Mouse (Mus musculus) myocyte (in vitro differentiated cells): Measurements from ENCODE around the gene Cep295. TPM values are rescaled to one million over a fixed set of nuclear protein-coding genes. Genes with fewer than 3 reads are reported as not detected.

Experiments used
- H3K27me3 ChIP-seq: one replicate; pipeline ENCODE4 v1.6.1; 2011; ENCODE audit not compliant: control insufficient read depth, insufficient read depth, insufficient read length
- H3K36me3 ChIP-seq: one replicate; pipeline ENCODE4 v1.6.1; 2011; ENCODE audit not compliant: control insufficient read depth, insufficient read depth
- H3K4me2 ChIP-seq: one replicate; pipeline ENCODE4 v1.6.1; 2011; ENCODE audit warnings: low read depth, control low read depth
- H3K4me3 ChIP-seq: one replicate; pipeline ENCODE4 v1.5.1; 2011; ENCODE audit warnings: mild to moderate bottlenecking, control low read depth, moderate library complexity
- H3K79me2 ChIP-seq: one replicate; pipeline ENCODE4 v1.6.1; 2011; ENCODE audit not compliant: control insufficient read depth, insufficient read depth
- H3ac ChIP-seq: one replicate; pipeline ENCODE4 v1.6.1; 2011; ENCODE audit not compliant: control insufficient read depth, insufficient read length
- CEBPB ChIP-seq: IDR thresholded peaks from 2 replicates; pipeline ENCODE4 v1.6.1; 2011; ENCODE audit warnings: mild to moderate bottlenecking, moderate library complexity; ENCODE audit not compliant: poor library complexity, insufficient read depth, severe bottlenecking
- E2F4 ChIP-seq: IDR thresholded peaks from one replicate; pipeline ENCODE4 v1.6.1; 2011; ENCODE audit warnings: mild to moderate bottlenecking, control low read depth, moderate library complexity; ENCODE audit not compliant: insufficient read depth
- MAX ChIP-seq: IDR thresholded peaks from one replicate; pipeline ENCODE4 v1.6.1; 2011; ENCODE audit warnings: low read depth, mild to moderate bottlenecking, control low read depth
- MYOD1 ChIP-seq, 3 experiments: IDR thresholded peaks; one replicate each; pipeline ENCODE4 v1.6.1; 2011; ENCODE audit warnings: control low read depth in 2 of 3, low read depth in 2 of 3, mild to moderate bottlenecking in 2 of 3, moderate library complexity in 1 of 3; ENCODE audit not compliant: insufficient read length in 2 of 3, control insufficient read depth in 1 of 3
- MYOG ChIP-seq, 3 experiments: IDR thresholded peaks; one replicate each; pipeline ENCODE4 v1.6.1; 2011; ENCODE audit warnings: control low read depth in 2 of 3, low read depth in 2 of 3, mild to moderate bottlenecking in 2 of 3; ENCODE audit not compliant: insufficient read length in 2 of 3, control insufficient read depth in 1 of 3, insufficient read depth in 1 of 3
- POLR2A ChIP-seq: IDR thresholded peaks from one replicate; pipeline ENCODE4 v1.6.1; 2011; ENCODE audit warnings: low read depth, mild to moderate bottlenecking, control low read depth, moderate library complexity; ENCODE audit not compliant: insufficient read length
- POLR2AphosphoS2 ChIP-seq: IDR thresholded peaks from one replicate; pipeline ENCODE4 v1.6.1; 2011; ENCODE audit warnings: low read depth, control low read depth; ENCODE audit not compliant: insufficient read length
- REST ChIP-seq: IDR thresholded peaks from one replicate; pipeline ENCODE4 v1.6.1; 2011; ENCODE audit warnings: mild to moderate bottlenecking, control low read depth, moderate library complexity; ENCODE audit not compliant: insufficient read depth, insufficient read length
- SRF ChIP-seq: IDR thresholded peaks from one replicate; pipeline ENCODE4 v1.6.1; 2011; ENCODE audit warnings: low read depth; ENCODE audit not compliant: control insufficient read depth, insufficient read length
- TCF12 ChIP-seq: IDR thresholded peaks from one replicate; pipeline ENCODE4 v1.6.1; 2011; ENCODE audit warnings: mild to moderate bottlenecking, control low read depth; ENCODE audit not compliant: poor library complexity, insufficient read depth, severe bottlenecking
- TCF3 ChIP-seq: IDR thresholded peaks from one replicate; pipeline ENCODE4 v1.6.1; 2011; ENCODE audit warnings: low read depth, control low read depth; ENCODE audit not compliant: insufficient read length
- USF1 ChIP-seq: IDR thresholded peaks from one replicate; pipeline ENCODE4 v1.6.1; 2011; ENCODE audit warnings: low read depth, mild to moderate bottlenecking, control low read depth, moderate library complexity
- polyA plus RNA-seq: library from polyadenylated mRNA; unstranded; fragments of >200 nt; fragmentation: generic; extraction: Trizol; gene quantifications from one replicate; pipeline ENCODE4 v1.2.1, GENCODE M21; 2012; ENCODE audit warnings: missing spikeins

Gene Cep295
- polyA plus RNA-seq, 1 experiment: 2.6 TPM

DNA sequence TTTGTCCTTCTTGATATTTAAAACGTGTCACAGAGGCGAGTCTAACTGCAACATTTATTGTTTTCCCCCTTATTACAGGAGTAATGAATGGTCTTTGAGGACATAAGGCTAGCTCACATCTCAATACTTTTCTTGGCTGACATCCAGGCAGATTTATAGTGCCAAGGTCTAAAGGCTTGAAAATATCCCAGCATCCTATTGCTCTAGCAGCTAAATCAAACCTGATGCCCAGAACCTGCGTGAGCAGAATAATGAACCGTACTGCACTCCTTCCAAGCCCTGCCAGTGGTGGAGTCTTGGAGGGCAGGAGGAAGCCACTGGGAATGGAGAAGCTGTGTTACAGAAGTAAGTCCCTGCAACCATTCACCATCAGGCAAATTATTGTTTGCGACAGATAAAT lies 26.7 kb upstream of the Cep295 start:
- no peaks in the 10 kb centered on the region for H3K36me3 ChIP-seq
- H3K4me3 ChIP-seq: no peak overlapping the region
- H3K4me2 ChIP-seq: no peak overlapping the region
- no peaks in the 10 kb centered on the region for H3K27me3 ChIP-seq
- no peaks in the 10 kb centered on the region for H3K79me2 ChIP-seq
- no peak for TF ChIP-seq USF1
- TF ChIP-seq POLR2A: no peak
- TF ChIP-seq CEBPB: no peak
- no peak for TF ChIP-seq MYOG (IDR thresholded peaks at IDR 0.05; ENCODE audit: control insufficient read depth in 1 of 3, insufficient read depth in 1 of 3, insufficient read length in 2 of 3, low read depth in 2 of 3)
- TF ChIP-seq MAX: no peak
- no peak for TF ChIP-seq TCF3
- TF ChIP-seq MYOD1 (IDR thresholded peaks at IDR 0.05; ENCODE audit: control insufficient read depth in 1 of 3, insufficient read length in 2 of 3, low read depth in 2 of 3): no peak
- no peak for TF ChIP-seq E2F4
- TF ChIP-seq SRF: no peak
- TF ChIP-seq TCF12: no peak
- no peak for TF ChIP-seq POLR2AphosphoS2
- no peak for TF ChIP-seq REST
- H3ac ChIP-seq: no peak overlapping the region

DNA sequence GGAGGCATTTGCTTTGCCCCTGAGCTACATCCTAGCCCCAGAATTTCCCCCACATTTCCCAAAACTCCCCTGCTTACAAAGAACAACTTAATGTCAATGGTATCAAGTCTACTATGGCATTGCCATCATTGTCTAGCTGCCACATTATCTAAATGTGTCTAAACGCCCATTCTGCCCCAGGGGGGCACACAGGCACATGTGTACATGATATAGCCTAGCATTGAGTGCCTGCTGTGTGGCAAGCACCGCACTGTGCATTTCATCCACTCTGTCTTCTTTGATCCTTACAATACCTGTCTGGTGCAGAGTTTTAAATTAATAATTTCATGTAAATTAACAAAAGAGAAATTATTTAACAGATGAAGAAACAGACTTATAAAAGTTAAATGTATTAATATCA lies 8.7 kb upstream of the Cep295 start:
- TF ChIP-seq TCF3 (no peak), TCF12 (no peak), POLR2A (no peak), MAX (no peak)
- no peak overlapping the region for H3K4me2 ChIP-seq
- H3ac ChIP-seq: no peak overlapping the region
- H3K79me2 ChIP-seq: no peaks in the 10 kb centered on the region
- no peak overlapping the region for H3K4me3 ChIP-seq
- no peaks in the 10 kb centered on the region for H3K36me3 ChIP-seq
- no peaks in the 10 kb centered on the region for H3K27me3 ChIP-seq

DNA sequence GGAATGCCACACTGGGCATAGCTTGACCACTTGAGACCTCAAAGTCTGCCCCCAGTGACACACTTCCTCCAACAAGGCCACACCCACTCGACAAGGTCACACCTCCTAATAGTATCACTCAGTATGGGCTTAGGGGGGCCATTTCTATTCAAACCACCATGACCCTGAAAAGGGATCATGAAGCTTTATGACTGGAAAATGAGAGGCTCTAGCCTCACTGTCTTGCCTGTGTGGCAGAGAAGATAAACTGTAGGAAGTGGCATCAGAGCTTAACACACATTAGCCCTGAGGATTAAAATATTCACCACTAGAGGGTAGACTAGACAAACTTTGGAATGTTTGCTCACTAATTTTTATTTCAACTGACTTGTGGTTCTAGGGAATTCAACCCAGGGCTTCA lies 8.3 kb upstream of the Cep295 start:
- no peak for TF ChIP-seq E2F4
- no peak for TF ChIP-seq REST
- TF ChIP-seq POLR2A: no peak
- TF ChIP-seq CEBPB: no peak
- TF ChIP-seq TCF12: no peak
- TF ChIP-seq USF1: no peak
- TF ChIP-seq SRF: no peak
- no peak for TF ChIP-seq MYOD1 (IDR thresholded peaks at IDR 0.05; ENCODE audit: control insufficient read depth in 1 of 3, insufficient read length in 2 of 3, low read depth in 2 of 3)
- no peak for TF ChIP-seq POLR2AphosphoS2
- TF ChIP-seq MAX: no peak
- TF ChIP-seq MYOG (IDR thresholded peaks at IDR 0.05; ENCODE audit: control insufficient read depth in 1 of 3, insufficient read depth in 1 of 3, insufficient read length in 2 of 3, low read depth in 2 of 3): no peak
- no peak for TF ChIP-seq TCF3

DNA sequence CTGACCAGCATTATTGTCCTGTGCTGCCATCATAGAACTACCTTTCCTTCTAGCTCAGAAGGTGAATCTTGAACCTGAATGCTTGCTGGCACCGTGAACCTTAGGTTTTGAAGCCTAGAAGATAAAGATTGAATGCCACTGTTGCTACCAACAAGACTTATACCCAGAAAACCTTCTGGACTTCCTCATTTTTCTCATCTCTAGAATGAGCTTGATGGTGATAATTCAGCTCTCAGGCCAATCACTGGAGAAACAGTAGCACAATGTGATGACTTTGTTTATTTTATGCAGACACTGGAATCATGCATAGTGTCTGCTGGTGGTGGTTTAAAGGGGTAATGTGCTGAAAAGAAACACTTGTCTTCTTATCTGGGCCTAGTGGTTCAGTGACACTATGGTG lies 7.3 kb upstream of the Cep295 start:
- Histone ChIP-seq H3ac (no peak overlapping the region), H3K79me2 (no peaks in the 10 kb centered on the region), H3K36me3 (no peaks in the 10 kb centered on the region), H3K27me3 (no peaks in the 10 kb centered on the region), H3K4me2 (no peak overlapping the region), H3K4me3 (no peak overlapping the region)
- TF ChIP-seq MAX (no peak), TCF12 (no peak), CEBPB (no peak), REST (no peak), E2F4 (no peak)

More for the DNA sequence above, 8.3 kb upstream of the Cep295 start:
- Histone ChIP-seq H3K36me3 (no peaks in the 10 kb centered on the region), H3ac (no peak overlapping the region), H3K4me3 (no peak overlapping the region), H3K4me2 (no peak overlapping the region), H3K27me3 (no peaks in the 10 kb centered on the region), H3K79me2 (no peaks in the 10 kb centered on the region)

DNA sequence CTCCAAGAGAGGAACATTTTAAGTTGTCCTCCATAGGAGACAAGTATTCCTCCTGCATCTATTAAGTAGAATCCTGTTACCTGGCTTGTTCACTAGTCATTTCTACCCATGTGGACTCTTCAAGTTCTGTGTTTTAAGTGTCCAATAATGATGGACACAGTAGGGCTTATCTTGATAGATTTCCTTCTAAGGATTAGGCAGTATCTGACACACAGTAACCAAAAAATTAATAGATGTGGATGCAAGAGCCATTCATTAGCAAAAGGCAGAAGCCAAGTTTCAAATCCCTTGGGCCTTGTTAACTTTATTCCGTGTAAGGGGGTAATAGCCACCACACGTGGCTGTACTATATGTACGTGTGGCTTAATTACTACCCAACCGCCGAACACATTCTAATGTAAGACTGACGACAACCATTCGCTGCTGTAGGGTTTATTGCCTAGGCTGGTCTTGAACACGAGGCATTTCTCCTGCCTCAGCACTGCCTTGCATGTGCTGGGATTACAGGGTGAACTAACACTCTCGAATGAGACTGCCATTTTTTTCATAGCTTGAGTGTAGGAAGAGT lies 588 bp downstream of the Cep295 start:
- Histone ChIP-seq H3K27me3 (no peaks in the 10 kb centered on the region), H3K4me2 (peak overlapping the region; percentile 69), H3K4me3 (peak overlapping the region; percentile 47), H3K36me3 (peaks cover 10% of the 10 kb centered on the region), H3K79me2 (peaks cover 22% of the 10 kb centered on the region), H3ac (peak overlapping the region; percentile 49)
- no peak for TF ChIP-seq CEBPB
- no peak for TF ChIP-seq TCF3
- TF ChIP-seq E2F4: no peak
- TF ChIP-seq TCF12: no peak
- no peak for TF ChIP-seq REST
- TF ChIP-seq MYOD1 (IDR thresholded peaks at IDR 0.05; ENCODE audit: control insufficient read depth in 1 of 3, insufficient read length in 2 of 3, low read depth in 2 of 3): no peak
- no peak for TF ChIP-seq MYOG (IDR thresholded peaks at IDR 0.05; ENCODE audit: control insufficient read depth in 1 of 3, insufficient read depth in 1 of 3, insufficient read length in 2 of 3, low read depth in 2 of 3)
- no peak for TF ChIP-seq POLR2AphosphoS2
- no peak for TF ChIP-seq POLR2A
- TF ChIP-seq SRF: no peak
- no peak for TF ChIP-seq MAX
- no peak for TF ChIP-seq USF1
